Mouse (Mus musculus) hematopoietic stem cell, adult 5-6 weeks (primary cell): Measurements from ENCODE around the gene Rcsd1. TPM values are rescaled to one million over a fixed set of nuclear protein-coding genes. Genes with fewer than 3 reads are reported as not detected.

Experiments used
- ATAC-seq, 2 experiments: fragments of 125-278 bp in 1 of 2; replicated peaks in 1 of 2; 2 replicates each; pipeline ENCODE4 v1.8.0; 2016 to 2017; ENCODE audit warnings: inconsistent platforms in 2 of 2, mild to moderate bottlenecking in 2 of 2, moderate number of reproducible peaks in 2 of 2, low read depth in 1 of 2, moderate TSS enrichment in 1 of 2; ENCODE audit not compliant: low FRiP score in 2 of 2, poor library complexity in 2 of 2, severe bottlenecking in 2 of 2, insufficient read depth in 1 of 2, low TSS enrichment in 1 of 2
- total RNA-seq: library from RNA; stranded (forward); fragments of 172-1452, 232-1000 nt; gene quantifications from 2 replicates; pipeline ENCODE4 v1.2.3, GENCODE M21; 2017

The Rcsd1 gene
- total RNA-seq, 1 experiment from 2014 or later, result 132 TPM

GRCm38 (mm10) chr1:165700933-165701518 lies 8.5 kb downstream of the Rcsd1 start:
- peak; percentile 44 to 56 for ATAC-seq

- ATAC-seq, result peak; percentile 72 to 74
These were observed 9.2 kb downstream of the Rcsd1 start for GRCm38 (mm10) chr1:165700376-165700815.

- no peak for ATAC-seq
These were observed 11.9 kb downstream of the Rcsd1 start for GRCm38 (mm10) chr1:165697701-165698100.

- ATAC-seq, result no peak
These were observed 12.7 kb downstream of the Rcsd1 start for GRCm38 (mm10) chr1:165696870-165697269.

GRCm38 (mm10) chr1:165696040-165696439 lies 13.5 kb downstream of the Rcsd1 start:
- ATAC-seq, result no peak

- ATAC-seq, result no peak
These were observed 14.1 kb downstream of the Rcsd1 start for GRCm38 (mm10) chr1:165695392-165696014.

GRCm38 (mm10) chr1:165693856-165694255 lies 15.7 kb downstream of the Rcsd1 start:
- no peak for ATAC-seq

- peak; percentile 84 to 95 for ATAC-seq
These were observed 18.0 kb downstream of the Rcsd1 start for GRCm38 (mm10) chr1:165691516-165691915.

GRCm38 (mm10) chr1:165689845-165690244 lies 19.7 kb downstream of the Rcsd1 start:
- ATAC-seq, result no peak

- no peak for ATAC-seq
These were observed 21.7 kb downstream of the Rcsd1 start for GRCm38 (mm10) chr1:165687861-165688260.

GRCm38 (mm10) chr1:165686963-165687362 lies 22.6 kb downstream of the Rcsd1 start:
- ATAC-seq, result no peak

- no peak for ATAC-seq
These were observed 23.2 kb downstream of the Rcsd1 start for GRCm38 (mm10) chr1:165686349-165686748.

- ATAC-seq, result no peak
These were observed 25.0 kb downstream of the Rcsd1 start for GRCm38 (mm10) chr1:165684261-165685203.

GRCm38 (mm10) chr1:165682056-165682853 lies 27.3 kb downstream of the Rcsd1 start:
- no peak for ATAC-seq

- peak; percentile 62 to 64; a peak in 3 of 4 replicates for ATAC-seq
These were observed 28.3 kb downstream of the Rcsd1 start for GRCm38 (mm10) chr1:165681045-165681794.

- ATAC-seq, result peak; percentile 54 to 58
These were observed 29.5 kb downstream of the Rcsd1 start for GRCm38 (mm10) chr1:165680086-165680485.

- no peak for ATAC-seq
These were observed 29.9 kb downstream of the Rcsd1 start for GRCm38 (mm10) chr1:165679618-165679997.
